ENCODE assay signal across 25 mouse cellular contexts in the genomic region with DNA sequence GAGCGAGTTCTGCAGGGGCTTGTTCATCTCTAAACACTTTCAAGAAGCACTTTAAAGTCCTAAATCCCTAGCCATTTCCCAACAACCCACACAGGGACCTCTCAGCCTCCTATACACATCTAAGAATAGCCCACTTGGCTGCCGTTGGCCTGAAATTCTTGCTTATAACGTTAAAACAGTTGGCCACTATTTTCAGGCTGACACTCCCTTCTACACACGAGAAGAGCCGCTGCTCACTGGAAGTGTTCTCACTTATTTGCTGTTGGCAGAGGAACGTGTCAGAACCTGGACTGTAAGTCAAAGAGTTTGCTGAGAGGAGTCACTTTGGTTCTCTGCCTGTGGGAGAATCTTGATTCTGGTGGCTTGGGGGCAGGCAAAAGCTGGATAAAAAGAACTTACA. TPM values are rescaled to one million over a fixed set of nuclear protein-coding genes. Genes with fewer than 3 reads are reported as not detected.
A peak's percentile ranks its signal among the peaks of the same experiment; 100 is the strongest.
DNase-seq lines count a peak whose midpoint lies in the region; ATAC-seq and TF ChIP-seq lines count a peak whose summit lies in the region.
"Had no signal": no experiment of that assay in that cellular context is flagged by ENCODE, and none has a peak within 500 bp of the region (broad histone marks: within the 10 kb centered on the region; RNA-seq: fewer than 3 reads in every experiment).

No protein-coding gene starts in this region.

- intact Hi-C loops in left cerebral cortex, postnatal 4 days (cut with DNase I): no loop called here

- no peaks in the 10 kb centered on the region for H3K4me1 ChIP-seq in forebrain, postnatal 0 days (ENCODE audit: insufficient read depth)
- no peaks in the 10 kb centered on the region for H3K4me1 ChIP-seq in forebrain, embryonic 16.5 days (replicated peaks; ENCODE audit: control insufficient read depth, insufficient read depth, low read length)
- H3K4me1 ChIP-seq in lung, postnatal 0 days (ENCODE audit: insufficient read depth, low read depth, low read length): no peaks in the 10 kb centered on the region
- H3K4me1 ChIP-seq: embryonic facial prominence, embryonic 13.5 days; forebrain, embryonic 13.5 days; hindbrain, embryonic 15.5 days had no signal

- peak; percentile 25; the same call in 1 of the 2 replicates for ATAC-seq in forebrain, postnatal 0 days
- ATAC-seq in forebrain, embryonic 16.5 days: no peak
- no peak for ATAC-seq in lung, postnatal 0 days
- no peak for ATAC-seq in inflammation-experienced regulatory T-cells, adult 6 months
- ATAC-seq: forebrain, embryonic 13.5 days had no signal

- H3K9me3 ChIP-seq in forebrain, postnatal 0 days (ENCODE audit: low read length): no peaks in the 10 kb centered on the region
- H3K9me3 ChIP-seq in forebrain, embryonic 16.5 days (ENCODE audit: control insufficient read depth, low read length): no peaks in the 10 kb centered on the region
- H3K9me3 ChIP-seq in lung, postnatal 0 days (ENCODE audit: low read length): no peaks in the 10 kb centered on the region
- H3K9me3 ChIP-seq: embryonic facial prominence, embryonic 13.5 days; forebrain, embryonic 13.5 days; heart, embryonic 12.5 days; hindbrain, embryonic 15.5 days had no signal

- 65% methylated on average over 6 of the region's 6 CpGs for WGBS in forebrain, postnatal 0 days
- 73% methylated on average over 6 of the region's 6 CpGs for WGBS in forebrain, embryonic 16.5 days
- 50% methylated on average over 6 of the region's 6 CpGs for WGBS in lung, postnatal 0 days

- TF ChIP-seq EP300 in lung, postnatal 0 days (IDR thresholded peaks at IDR 0.05): no peak

- H3K27me3 ChIP-seq in forebrain, postnatal 0 days (ENCODE audit: insufficient read depth, low read length): no peaks in the 10 kb centered on the region
- no peaks in the 10 kb centered on the region for H3K27me3 ChIP-seq in forebrain, embryonic 16.5 days (replicated peaks; ENCODE audit: control insufficient read depth, insufficient read depth, low read length)
- H3K27me3 ChIP-seq in lung, postnatal 0 days (replicated peaks; ENCODE audit: insufficient read depth, low read length): no peaks in the 10 kb centered on the region
- H3K27me3 ChIP-seq: embryonic facial prominence, embryonic 13.5 days; forebrain, embryonic 13.5 days; hindbrain, embryonic 15.5 days had no signal

- no peak overlapping the region for H3K4me2 ChIP-seq in forebrain, postnatal 0 days (ENCODE audit: low read depth)
- H3K4me2 ChIP-seq in forebrain, embryonic 16.5 days (ENCODE audit: low read length): no peak overlapping the region
- no peak overlapping the region for H3K4me2 ChIP-seq in lung, postnatal 0 days (replicated peaks; ENCODE audit: low read depth, low read length)
- H3K4me2 ChIP-seq: embryonic facial prominence, embryonic 13.5 days; forebrain, embryonic 13.5 days; heart, embryonic 12.5 days; hindbrain, embryonic 15.5 days had no signal

- no peak overlapping the region for H3K9ac ChIP-seq in forebrain, postnatal 0 days
- no peak overlapping the region for H3K9ac ChIP-seq in forebrain, embryonic 16.5 days (replicated peaks; ENCODE audit: low read depth, low read length)
- no peak overlapping the region for H3K9ac ChIP-seq in lung, postnatal 0 days (replicated peaks; ENCODE audit: low read depth)
- H3K9ac ChIP-seq: embryonic facial prominence, embryonic 13.5 days; forebrain, embryonic 13.5 days; heart, embryonic 12.5 days; hindbrain, embryonic 15.5 days had no signal

- H3K27ac ChIP-seq in forebrain, postnatal 0 days (ENCODE audit: low read depth, low read length): no peak overlapping the region
- H3K27ac ChIP-seq in forebrain, embryonic 16.5 days (ENCODE audit: low read length): no peak overlapping the region
- no peak overlapping the region for H3K27ac ChIP-seq in lung, postnatal 0 days (ENCODE audit: low read length)
- H3K27ac ChIP-seq: embryonic facial prominence, embryonic 13.5 days; forebrain, embryonic 13.5 days; hindbrain, embryonic 15.5 days had no signal

- no peak for TF ChIP-seq CTCF in forebrain, postnatal 0 days (IDR thresholded peaks at IDR 0.05; ENCODE audit: low read depth)
- no peak for TF ChIP-seq CTCF in lung, postnatal 0 days (IDR thresholded peaks at IDR 0.05)

- no peaks in the 10 kb centered on the region for H3K36me3 ChIP-seq in forebrain, postnatal 0 days (ENCODE audit: insufficient read depth)
- H3K36me3 ChIP-seq in forebrain, embryonic 16.5 days (ENCODE audit: control insufficient read depth, insufficient read depth): no peaks in the 10 kb centered on the region
- no peaks in the 10 kb centered on the region for H3K36me3 ChIP-seq in lung, postnatal 0 days (ENCODE audit: insufficient read depth, low read length)
- H3K36me3 ChIP-seq: embryonic facial prominence, embryonic 13.5 days; heart, embryonic 12.5 days; hindbrain, embryonic 15.5 days had no signal

- DNase-seq in forebrain, postnatal 0 days: no peak
- DNase-seq in left cerebral cortex, adult 11 months (ENCODE audit: low spot score): peak; percentile 53
- DNase-seq in left cerebral cortex, postnatal 4 days: no peak
- peak; percentile 37 to 84 for DNase-seq in frontal cortex, postnatal 36 days (ENCODE audit: low spot score in 2 of 2)
- DNase-seq in right cerebral cortex, postnatal 36 days (ENCODE audit: low spot score in 2 of 2): peak; percentile 17 to 57
- DNase-seq in lung, postnatal 0 days (ENCODE audit: low spot score): no peak
- DNase-seq: adrenal gland, postnatal 10 days; cerebellum, adult 11-12 months; cerebellum, adult 9-10 months; cerebellum, postnatal 25 days; gastrocnemius, postnatal 14 days; heart, postnatal 36 days had no signal

- H3K4me3 ChIP-seq in forebrain, postnatal 0 days (ENCODE audit: low read depth, low read length): no peak overlapping the region
- H3K4me3 ChIP-seq in forebrain, embryonic 16.5 days (replicated peaks; ENCODE audit: low read length): no peak overlapping the region
- H3K4me3 ChIP-seq in lung, postnatal 0 days (ENCODE audit: low read depth, low read length): no peak overlapping the region
- H3K4me3 ChIP-seq: embryonic facial prominence, embryonic 13.5 days; forebrain, embryonic 13.5 days; heart, embryonic 12.5 days; hindbrain, embryonic 15.5 days had no signal

RNA-seq across cellular contexts. Expression of gene A830031A19Rik, which starts 30.8 kb away (rescaled TPM):
- total RNA-seq in forebrain, postnatal 0 days (2014; rRNA removed): 1.8 TPM in 1 of 2 replicates, not detected in the other
- 0.26 and 0.63 TPM in 2 replicates for polyA plus RNA-seq in forebrain, postnatal 0 days (2015; fragmentation: Nextera tagmentation; extraction: Ambion mirVana)
- polyA plus RNA-seq in forebrain, embryonic 16.5 days (2015; fragmentation: Nextera tagmentation; extraction: Ambion mirVana): not detected in 2 replicates
- total RNA-seq in left cerebral cortex, postnatal 4 days (2021): under 1 TPM; 0.66 to 0.90 TPM
- polyA plus RNA-seq in lung, postnatal 0 days (2015; fragmentation: Nextera tagmentation; extraction: Ambion mirVana): not detected in 2 replicates
- polyA plus RNA-seq in inflammation-experienced regulatory T-cells, adult 6 months (2017; shearing (Covaris generic)): not detected
- total RNA-seq: adrenal gland, postnatal 10 days; adrenal gland, postnatal 4 days; gastrocnemius, postnatal 14 days; heart, adult 8-10 months; heart, postnatal 36 days; MEL had no signal
- polyA plus RNA-seq: C2C12; embryonic facial prominence, embryonic 13.5 days; forebrain, embryonic 13.5 days; gonadal fat pad, adult 2 months; heart, embryonic 12.5 days; heart, embryonic 16.5 days; hindbrain, embryonic 11.5 days; hindbrain, embryonic 15.5 days had no signal

RNA-seq across cellular contexts. Expression of gene Bcl11a, which starts 33.8 kb away (rescaled TPM):
- total RNA-seq in forebrain, postnatal 0 days (2014; rRNA removed): 70.8 and 85.9 TPM in 2 replicates
- 173 and 174 TPM in 2 replicates for polyA plus RNA-seq in forebrain, postnatal 0 days (2015; fragmentation: Nextera tagmentation; extraction: Ambion mirVana)
- polyA plus RNA-seq in forebrain, embryonic 16.5 days (2015; fragmentation: Nextera tagmentation; extraction: Ambion mirVana): 236 and 244 TPM in 2 replicates
- total RNA-seq in left cerebral cortex, postnatal 4 days (2021): 100 to 1,000 TPM; 209 to 220 TPM
- 2.4 and 2.6 TPM in 2 replicates for polyA plus RNA-seq in lung, postnatal 0 days (2015; fragmentation: Nextera tagmentation; extraction: Ambion mirVana)
- polyA plus RNA-seq in inflammation-experienced regulatory T-cells, adult 6 months (2017; shearing (Covaris generic)): under 1 TPM; 0.35 to 0.51 (median 0.44) TPM
- polyA plus RNA-seq: C2C12 had no signal

Comparison
In these comparisons a context has a peak if more than half of its experiments do, and no peak if none do; other contexts are left out.
1. DNase-seq: peak in left cerebral cortex, adult 11 months (single experiment), frontal cortex, postnatal 36 days (2 of 2) and right cerebral cortex, postnatal 36 days (2 of 2); none in forebrain, postnatal 0 days (single experiment), left cerebral cortex, postnatal 4 days (single experiment) and lung, postnatal 0 days (single experiment).
2. RNA of gene Bcl11a, which starts 33.8 kb away (polyA plus RNA-seq): 236 to 244 TPM in forebrain, embryonic 16.5 days and 173 to 174 TPM in forebrain, postnatal 0 days; 2.4 to 2.6 TPM in lung, postnatal 0 days and 0.35 to 0.51 TPM in inflammation-experienced regulatory T-cells, adult 6 months; every median in the first group is over 10 times any median in the second.